Mouse (Mus musculus) gastrocnemius, postnatal 10 days (tissue): ENCODE results near the gene Anks6. TPM values are rescaled to one million over a fixed set of nuclear protein-coding genes. Genes with fewer than 3 reads are reported as not detected.

ENCODE experiments used
- DNase-seq: peaks from one replicate; pipeline ENCODE4 v3.0.0; 2021; ENCODE audit warnings: mixed read lengths
- total RNA-seq, 2 experiments: library from RNA; stranded (reverse); gene quantifications; 2 replicates each; pipeline ENCODE4 v1.2.3; 2021

Anks6 gene
- total RNA-seq, 2 experiments from 2014 or later, result 4.7 to 7.1 TPM

GRCm38 (mm10) chr4:46989842-46990241, 67.4 kb downstream of the Anks6 start:
- DNase-seq, result peak; percentile 27

GRCm38 (mm10) chr4:46988824-46989223, 68.4 kb downstream of the Anks6 start:
- DNase-seq, result no peak

- no peak for DNase-seq
Measured at GRCm38 (mm10) chr4:46988257-46988656, 69.0 kb downstream of the Anks6 start.

- DNase-seq, result no peak
Measured at GRCm38 (mm10) chr4:46987809-46988208, 69.4 kb downstream of the Anks6 start.

GRCm38 (mm10) chr4:46986054-46986453, 71.2 kb downstream of the Anks6 start:
- no peak for DNase-seq

GRCm38 (mm10) chr4:46982912-46983311, 74.3 kb downstream of the Anks6 start:
- no peak for DNase-seq

- DNase-seq, result no peak
Measured at GRCm38 (mm10) chr4:46982094-46982493, 75.1 kb downstream of the Anks6 start.

GRCm38 (mm10) chr4:46978371-46978770, 78.9 kb downstream of the Anks6 start:
- DNase-seq, result no peak

- no peak for DNase-seq
Measured at GRCm38 (mm10) chr4:46977161-46977560, 80.1 kb downstream of the Anks6 start.

- peak; percentile 10 for DNase-seq
Measured at GRCm38 (mm10) chr4:46976671-46977071, 80.6 kb downstream of the Anks6 start.

GRCm38 (mm10) chr4:46973322-46973721, 83.9 kb downstream of the Anks6 start:
- no peak for DNase-seq

- DNase-seq, result no peak
Measured at GRCm38 (mm10) chr4:46967981-46968380, 89.2 kb downstream of the Anks6 start.

GRCm38 (mm10) chr4:46966551-46966950, 90.7 kb downstream of the Anks6 start:
- DNase-seq, result peak; percentile 44

Other genes starting within 250 kb of the Anks6 start
- gene Gabbr2, start 65.6 kb downstream of the Anks6 start, total RNA-seq, result under 1 TPM; 0.47 to 0.54 TPM
- gene Galnt12, start 34.5 kb upstream of the Anks6 start, total RNA-seq, result under 1 TPM; 0.72 to 0.73 TPM
- 100 to 1,000 TPM; 332 to 359 TPM for gene Col15a1, start 150.7 kb upstream of the Anks6 start, total RNA-seq